Mouse (Mus musculus): ENCODE measurements around the gene Fam163a.

GRCm38 (mm10) chr1:156033921-156034320 lies 170.9 kb downstream of the Fam163a start:
- TF ChIP-seq USF1 (IDR thresholded peaks at IDR 0.05; ENCODE audit: low read depth) (no peak), CTCF (IDR thresholded peaks at IDR 0.05; ENCODE audit: control insufficient read depth, insufficient read depth, insufficient read length) (no peak), CEBPB (IDR thresholded peaks at IDR 0.05; ENCODE audit: low read depth) (no peak), MAX (IDR thresholded peaks at IDR 0.05) (no peak), MYOG (IDR thresholded peaks at IDR 0.05; ENCODE audit: control insufficient read depth, extremely low read depth, insufficient read length) (no peak), FOSL1 (IDR thresholded peaks at IDR 0.05; ENCODE audit: insufficient read depth, low read length, poor library complexity, severe bottlenecking) (no peak)

Measured in C2C12 (cell line).